Mouse (Mus musculus) cerebellum, adult 2 months (tissue): ENCODE results near the gene 4930562C15Rik.

ENCODE experiments used
- CTCF ChIP-seq: fragments of 200-500 bp; IDR thresholded peaks from 2 replicates; pipeline ENCODE4 v1.5.1; 2011; ENCODE audit warnings: low read depth, mild to moderate bottlenecking, control low read depth, low read length, moderate library complexity, borderline replicate concordance; ENCODE audit not compliant: insufficient read depth
- POLR2A ChIP-seq: fragments of 200-500 bp; IDR thresholded peaks from 2 replicates; pipeline ENCODE4 v1.6.1; 2011; ENCODE audit warnings: low read length, control low read depth, borderline replicate concordance; ENCODE audit not compliant: insufficient read depth

DNA sequence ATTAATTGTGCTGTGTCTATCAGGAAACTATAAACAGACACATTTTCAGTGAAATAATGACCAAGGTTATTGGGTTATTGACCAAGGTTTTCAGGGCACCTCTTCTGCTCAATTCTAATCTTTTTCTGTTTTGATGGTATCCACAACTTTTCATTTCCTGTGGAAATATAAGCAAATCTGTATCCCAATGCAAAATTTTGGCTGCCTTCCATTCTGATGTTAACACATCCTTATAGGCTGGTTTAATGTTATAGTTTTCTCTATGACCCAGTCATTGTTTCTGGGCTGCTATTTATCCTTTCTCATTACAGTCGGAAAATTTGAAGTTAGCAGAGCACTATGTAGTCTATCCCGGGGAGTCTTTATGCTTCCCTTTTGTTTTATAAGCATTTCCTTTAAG lies 64.5 kb downstream of the 4930562C15Rik start:
- TF ChIP-seq CTCF (no peak), POLR2A (no peak)
